Mouse (Mus musculus): Measurements from ENCODE around the gene Lsm10.

- TF ChIP-seq EP300 (IDR thresholded peaks at IDR 0.05; ENCODE audit: low read depth in 1 of 2, low read length in 2 of 2) (no peak), CTCF (IDR thresholded peaks at IDR 0.05 in 2 of 3, conservative IDR thresholded peaks at IDR 0.05 in 1 of 3; ENCODE audit: control insufficient read depth in 1 of 3, insufficient read depth in 1 of 3, low read depth in 2 of 3, low read length in 3 of 3, poor library complexity in 1 of 3, severe bottlenecking in 1 of 3) (no peak), POLR2A (IDR thresholded peaks at IDR 0.05; ENCODE audit: control insufficient read depth in 1 of 2, insufficient read depth in 1 of 2, low read depth in 1 of 2, low read length in 2 of 2, poor library complexity in 1 of 2) (no peak), ZC3H11A (IDR thresholded peaks at IDR 0.05; ENCODE audit: low read depth, low read length) (no peak), GABPA (IDR thresholded peaks at IDR 0.05; ENCODE audit: low read depth, low read length) (no peak), NELFE (IDR thresholded peaks at IDR 0.05; ENCODE audit: low read depth, low read length) (no peak), ZMIZ1 (IDR thresholded peaks at IDR 0.05; ENCODE audit: low read depth, low read length) (no peak), NRF1 (IDR thresholded peaks at IDR 0.05; ENCODE audit: insufficient read depth, low read depth, low read length, poor library complexity, severe bottlenecking) (no peak), CHD2 (IDR thresholded peaks at IDR 0.05; ENCODE audit: low read length) (no peak), TAL1 (IDR thresholded peaks at IDR 0.05; ENCODE audit: low read length) (no peak), HCFC1 (IDR thresholded peaks at IDR 0.05; ENCODE audit: low read depth, low read length) (no peak)
Measured at GRCm38 (mm10) chr4:126091873-126092272, 4.5 kb upstream of the Lsm10 start.
